Mouse (Mus musculus) adrenal gland, adult (tissue): Measurements from ENCODE around the gene Rxfp2.

Experiments used
- DNase-seq, 2 experiments: peaks; one replicate each; pipeline ENCODE4 v3.0.0; 2022 to 2023; ENCODE audit warnings: low spot score in 1 of 2; ENCODE audit not compliant: inconsistent age in 2 of 2

Rxfp2 gene

GRCm38 (mm10) chr5:150036918-150037317, 18.4 kb downstream of the Rxfp2 start:
- DNase-seq = no peak

DNA sequence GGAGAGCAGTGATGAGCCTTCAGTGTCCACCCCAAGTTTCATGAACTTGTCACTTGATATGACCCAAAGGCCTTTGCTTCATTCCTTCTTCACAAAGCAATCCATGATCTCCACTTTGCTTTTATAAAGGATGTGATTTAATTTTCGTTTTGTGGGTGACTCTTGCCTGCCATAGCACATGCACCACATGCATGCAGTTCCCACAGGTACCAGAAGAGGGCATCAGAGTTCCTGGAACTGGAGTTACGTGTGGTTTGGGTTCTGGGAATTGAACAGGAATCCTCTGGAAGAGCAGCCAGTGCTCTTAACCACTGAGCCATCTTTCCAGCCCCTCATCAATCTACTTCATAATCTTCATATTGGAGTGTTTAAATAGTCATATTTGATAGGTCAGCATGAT, 26.1 kb downstream of the Rxfp2 start:
- no peak for DNase-seq

GRCm38 (mm10) chr5:150046438-150046837, 28.0 kb downstream of the Rxfp2 start:
- DNase-seq = peak in 1 of 2 experiments; percentile 26

- peak; percentile 11 to 51 for DNase-seq
These were observed 31.5 kb downstream of the Rxfp2 start for GRCm38 (mm10) chr5:150049946-150050345.

GRCm38 (mm10) chr5:150051828-150052227, 33.4 kb downstream of the Rxfp2 start:
- peak in 1 of 2 experiments; percentile 59 for DNase-seq

DNA sequence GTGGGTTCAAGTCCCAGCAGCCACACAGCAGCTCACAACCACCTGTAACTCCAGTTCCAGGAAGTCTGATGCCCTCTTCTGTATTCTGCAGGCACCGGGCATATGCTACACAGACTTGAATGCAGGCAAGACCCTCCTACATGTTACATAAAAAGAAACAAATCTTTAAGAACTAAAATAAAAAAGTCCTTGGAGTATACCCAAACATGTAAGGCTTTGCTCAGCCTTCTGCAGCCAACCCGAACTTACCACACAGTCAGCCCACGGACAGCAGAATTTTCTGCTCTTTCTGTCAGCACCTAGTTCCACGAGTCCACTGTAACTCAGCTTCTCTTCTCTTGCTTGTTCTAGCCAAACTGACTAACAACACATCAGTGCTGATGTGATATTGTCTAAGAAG, 34.8 kb downstream of the Rxfp2 start:
- no peak for DNase-seq

- no peak for DNase-seq
These were observed 35.5 kb downstream of the Rxfp2 start for GRCm38 (mm10) chr5:150053956-150054355.

DNA sequence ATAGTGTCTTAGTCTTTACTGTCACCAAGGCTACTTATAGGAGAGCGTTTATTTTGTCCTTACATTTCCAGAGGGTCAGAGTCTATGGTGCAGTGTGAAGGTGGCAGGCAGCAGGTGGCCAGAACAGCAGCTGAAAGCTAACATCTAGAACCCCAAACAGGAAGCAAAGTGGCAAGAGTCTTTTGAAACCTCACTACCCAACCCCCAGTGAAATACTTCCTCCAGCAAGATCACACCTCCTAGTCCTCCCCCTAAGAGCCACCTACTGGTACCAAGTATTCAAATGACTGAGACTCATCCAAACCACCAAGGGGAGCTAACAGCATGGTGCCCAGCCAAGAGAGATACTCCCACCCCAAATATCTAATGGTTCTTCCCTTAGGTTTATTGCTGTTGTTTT, 36.8 kb downstream of the Rxfp2 start:
- DNase-seq = no peak

DNA sequence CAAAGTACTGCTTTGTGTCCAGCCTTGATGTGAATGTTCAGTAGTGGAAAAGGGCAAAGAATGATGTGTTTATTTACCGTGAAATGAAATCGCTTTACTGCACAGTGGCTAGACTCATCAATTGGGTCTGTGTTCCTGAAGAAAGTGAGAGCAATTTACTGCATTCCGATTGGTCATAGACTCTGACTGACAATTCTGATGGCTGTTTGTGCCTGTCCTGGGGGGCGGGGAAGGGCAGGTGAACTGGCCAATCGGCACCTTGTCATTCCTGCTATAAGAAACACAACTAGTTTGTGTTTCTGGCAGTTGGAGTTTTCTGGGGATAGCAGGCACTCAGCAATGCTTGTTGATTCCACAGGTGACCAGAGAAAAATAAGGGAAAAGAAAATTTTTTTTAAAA, 37.6 kb downstream of the Rxfp2 start:
- no peak for DNase-seq

GRCm38 (mm10) chr5:150058845-150059244, 40.4 kb downstream of the Rxfp2 start:
- no peak for DNase-seq

DNA sequence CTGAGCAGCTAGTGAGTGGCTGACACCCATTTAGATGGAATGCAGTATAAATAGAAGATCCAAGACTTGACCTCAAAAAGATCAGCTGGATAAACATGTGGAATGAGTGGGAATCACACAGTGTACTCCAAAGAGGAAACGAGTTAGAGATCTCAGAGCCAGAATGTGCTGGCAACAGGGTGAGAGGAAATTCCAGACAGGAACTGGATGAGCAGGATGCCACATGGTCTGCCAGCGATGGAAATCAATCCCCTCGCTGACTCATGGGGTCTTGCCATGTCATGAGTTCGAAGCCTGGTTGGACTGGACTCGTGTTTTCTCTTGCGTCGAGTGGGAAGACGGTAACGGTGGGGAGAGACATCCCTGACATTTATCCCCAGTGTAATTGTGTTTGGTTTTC, 41.0 kb downstream of the Rxfp2 start:
- no peak for DNase-seq

- no peak for DNase-seq
These were observed 42.6 kb downstream of the Rxfp2 start for GRCm38 (mm10) chr5:150061086-150061485.

DNA sequence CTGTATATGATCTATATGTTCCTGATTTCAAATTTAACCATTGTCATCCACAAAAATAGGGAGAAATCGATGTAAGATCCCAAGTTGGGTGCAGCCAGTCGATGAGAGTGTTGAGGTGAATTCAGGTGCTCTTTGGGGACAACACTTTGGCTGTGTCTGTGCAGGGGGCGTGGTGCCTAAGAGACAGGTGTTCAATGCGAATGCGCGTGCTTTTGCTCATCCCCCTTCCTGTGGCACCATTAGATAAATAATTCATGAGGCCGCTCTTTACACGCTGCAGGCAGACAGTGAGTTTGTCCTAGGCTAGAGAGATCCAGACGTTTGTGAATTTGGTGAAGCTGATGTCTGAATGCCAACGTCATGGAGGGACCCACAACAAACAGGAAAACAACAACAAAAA, 45.8 kb downstream of the Rxfp2 start:
- DNase-seq = no peak

DNA sequence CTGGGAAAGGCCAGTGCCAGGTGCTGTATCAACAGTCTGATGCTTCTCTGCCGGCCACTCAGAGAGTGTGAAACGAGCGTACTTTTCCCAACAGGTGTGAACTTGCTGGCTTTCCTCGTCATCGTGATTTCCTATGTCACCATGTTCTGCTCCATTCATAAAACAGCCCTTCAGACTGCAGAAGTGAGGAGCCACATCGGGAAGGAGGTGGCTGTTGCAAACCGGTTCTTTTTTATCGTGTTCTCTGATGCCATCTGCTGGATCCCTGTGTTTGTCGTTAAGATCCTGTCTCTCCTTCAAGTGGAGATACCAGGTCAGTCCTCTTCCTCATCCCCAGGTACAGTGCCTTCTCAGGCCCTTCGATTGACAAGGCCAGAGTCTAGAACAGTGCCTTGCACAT, 51.6 kb downstream of the Rxfp2 start:
- DNase-seq = peak in 1 of 2 experiments; percentile 40

GRCm38 (mm10) chr5:150071738-150072137, 53.3 kb downstream of the Rxfp2 start:
- no peak for DNase-seq

DNA sequence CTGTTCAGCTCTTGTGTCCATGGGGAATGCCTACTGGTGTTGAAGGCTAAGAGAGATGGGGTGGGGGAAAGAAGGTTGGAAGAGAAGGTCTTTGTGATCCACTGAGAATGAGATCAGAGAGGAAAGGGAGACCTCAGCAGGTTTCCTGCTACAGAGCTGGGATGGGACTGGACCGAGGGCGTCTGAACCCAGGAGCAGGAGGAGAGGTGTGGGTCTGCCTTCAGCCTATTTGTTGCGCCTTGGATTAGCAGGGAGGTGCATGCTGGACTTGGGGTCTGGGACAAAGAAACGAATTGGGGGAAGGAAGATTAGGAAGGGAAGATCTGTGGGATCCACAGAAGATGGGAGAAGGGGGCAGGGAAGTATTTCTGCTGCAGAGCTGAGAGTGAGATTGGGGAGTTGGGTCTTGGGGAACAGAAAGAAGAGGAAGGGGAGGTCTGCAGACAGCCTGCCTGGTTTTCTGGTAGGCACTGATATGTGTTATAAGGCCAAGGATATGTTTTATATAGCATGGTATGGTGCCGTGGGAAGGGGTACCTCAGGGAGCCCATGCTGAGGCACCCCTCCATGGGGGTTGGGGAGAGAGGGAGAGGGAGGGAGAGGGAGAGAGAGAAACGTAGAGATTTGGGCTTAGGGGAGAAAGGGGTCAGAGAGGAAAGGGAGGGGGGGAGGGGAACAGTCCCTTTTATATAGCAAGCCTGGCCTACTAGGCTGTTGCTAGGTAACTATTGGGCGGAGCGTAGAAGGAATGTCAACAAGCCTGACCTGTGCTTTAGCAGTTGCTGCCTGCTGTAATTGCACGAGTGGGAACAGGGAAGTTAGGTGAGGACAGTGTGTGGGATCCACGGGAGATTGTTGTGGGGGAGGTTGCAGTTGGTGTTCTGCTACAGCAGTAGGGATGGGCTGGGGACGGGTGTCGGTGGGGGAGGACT, 61.7 kb downstream of the Rxfp2 start:
- DNase-seq = no peak

- no peak for DNase-seq
These were observed 64.2 kb downstream of the Rxfp2 start for GRCm38 (mm10) chr5:150082696-150083095.

GRCm38 (mm10) chr5:150083190-150083589, 64.7 kb downstream of the Rxfp2 start:
- DNase-seq = no peak

DNA sequence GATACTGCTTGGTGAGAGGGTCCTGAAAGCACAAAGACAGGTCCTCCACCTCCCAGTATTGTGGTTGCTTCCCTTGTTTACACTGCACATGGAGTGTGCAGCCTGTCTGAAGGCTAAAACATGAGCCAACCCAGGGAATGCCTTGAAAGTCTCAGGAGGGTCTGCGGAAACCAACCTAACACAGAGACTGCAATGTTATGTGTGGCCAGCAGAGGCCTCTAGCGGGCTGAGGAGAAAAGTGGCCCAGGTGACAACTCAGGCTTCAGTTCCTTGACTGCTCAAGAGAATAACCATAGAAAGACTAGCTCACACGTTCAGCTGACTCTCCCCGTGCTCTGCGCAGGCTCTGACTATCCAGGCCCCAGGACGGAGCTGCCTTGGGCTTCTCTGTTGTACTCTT, 79.1 kb downstream of the Rxfp2 start:
- DNase-seq = peak; percentile 26 to 72

- no peak for DNase-seq
These were observed 80.3 kb downstream of the Rxfp2 start for GRCm38 (mm10) chr5:150098754-150099153.

- DNase-seq = peak in 1 of 2 experiments; percentile 28
These were observed 83.3 kb downstream of the Rxfp2 start for GRCm38 (mm10) chr5:150101789-150102188.

GRCm38 (mm10) chr5:150106358-150106757, 87.9 kb downstream of the Rxfp2 start:
- DNase-seq = no peak

- DNase-seq = no peak
These were observed 92.8 kb downstream of the Rxfp2 start for GRCm38 (mm10) chr5:150111236-150111635.
